Mouse (Mus musculus) stomach, embryonic 15.5 days (tissue): ENCODE measurements around the gene Tec. TPM values are rescaled to one million over a fixed set of nuclear protein-coding genes. Genes with fewer than 3 reads are reported as not detected.
A peak's percentile ranks its signal among the peaks of the same experiment; 100 is the strongest.

Source experiments
- ATAC-seq: fragments of 200-750 bp; cut with Nextera tagmentation; 2 replicates; pipeline ENCODE4 v1.8.0; 2017; ENCODE audit warnings: low read depth, moderate number of reproducible peaks, moderate TSS enrichment; ENCODE audit not compliant: insufficient read depth, low FRiP score
- H3K27ac ChIP-seq: fragments of 300-500 bp; sonication (generic); 2 replicates; pipeline ENCODE4 v1.5.1; 2015; ENCODE audit warnings: mild to moderate bottlenecking, inconsistent platforms
- H3K27me3 ChIP-seq: fragments of 300-500 bp; sonication (generic); replicated peaks from 2 replicates; pipeline ENCODE4 v1.6.1; 2015; ENCODE audit warnings: inconsistent platforms
- H3K36me3 ChIP-seq: fragments of 300-500 bp; sonication (generic); 2 replicates; pipeline ENCODE4 v1.6.1; 2015; ENCODE audit warnings: inconsistent platforms
- H3K4me1 ChIP-seq: fragments of 300-500 bp; sonication (generic); 2 replicates; pipeline ENCODE4 v1.6.1; 2015; ENCODE audit warnings: inconsistent platforms
- H3K4me2 ChIP-seq: fragments of 300-500 bp; sonication (generic); 2 replicates; pipeline ENCODE4 v1.6.1; 2015; ENCODE audit warnings: mild to moderate bottlenecking, inconsistent platforms
- H3K4me3 ChIP-seq: fragments of 300-500 bp; sonication (generic); replicated peaks from 2 replicates; pipeline ENCODE4 v1.5.1; 2015; ENCODE audit warnings: inconsistent platforms
- H3K9ac ChIP-seq: fragments of 300-500 bp; sonication (generic); 2 replicates; pipeline ENCODE4 v1.6.1; 2015; ENCODE audit warnings: inconsistent platforms
- H3K9me3 ChIP-seq: fragments of 300-500 bp; sonication (generic); 2 replicates; pipeline ENCODE4 v1.6.1; 2016; ENCODE audit warnings: inconsistent platforms
- WGBS: fragments of 180-500 bp; shearing (Covaris S2); methylation state at CpG from one replicate; pipeline ENCODE4 v1.1.7; 2015; 5-methylcytosine and 5-hydroxymethylcytosine counted together
- polyA plus RNA-seq: library from polyadenylated mRNA; unstranded; fragments of >200 nt; fragmentation: Nextera tagmentation; extraction: Ambion mirVana; gene quantifications from 2 replicates; pipeline ENCODE4 v1.2.1, GENCODE M21; 2015

Gene Tec
- polyA plus RNA-seq, 1 experiment from 2014 or later: 10.8 TPM

- H3K27me3 ChIP-seq: no peaks in the 10 kb centered on the region
- H3K4me3 ChIP-seq: no peak overlapping the region
- no peak overlapping the region for H3K9ac ChIP-seq
- no peaks in the 10 kb centered on the region for H3K36me3 ChIP-seq
- 59% methylated on average over 19 of the region's 19 CpGs for WGBS
- no peaks in the 10 kb centered on the region for H3K9me3 ChIP-seq
- 0 out of 2 replicates have a peak overlapping the region, but pooled peaks have one; percentile 26 for H3K27ac ChIP-seq
- no peaks in the 10 kb centered on the region for H3K4me1 ChIP-seq
- no peak for ATAC-seq
- no peak overlapping the region for H3K4me2 ChIP-seq
Measured at GRCm38 (mm10) chr5:72886458-72887222, 18.4 kb upstream of the Tec start.

GRCm38 (mm10) chr5:72883706-72884105 is 15.4 kb upstream of the Tec start:
- no peaks in the 10 kb centered on the region for H3K36me3 ChIP-seq
- no peak overlapping the region for H3K27ac ChIP-seq
- H3K4me2 ChIP-seq: no peak overlapping the region
- H3K9ac ChIP-seq: no peak overlapping the region
- no peaks in the 10 kb centered on the region for H3K9me3 ChIP-seq
- ATAC-seq: no peak
- WGBS: 52% methylated on average over 3 of the region's 3 CpGs
- no peaks in the 10 kb centered on the region for H3K4me1 ChIP-seq
- no peak overlapping the region for H3K4me3 ChIP-seq
- H3K27me3 ChIP-seq: no peaks in the 10 kb centered on the region

GRCm38 (mm10) chr5:72882412-72882765 is 14.1 kb upstream of the Tec start:
- H3K36me3 ChIP-seq: no peaks in the 10 kb centered on the region
- 51% methylated on average over 2 of the region's 2 CpGs for WGBS
- no peaks in the 10 kb centered on the region for H3K9me3 ChIP-seq
- no peak; the same call in 1 of the 2 replicates for ATAC-seq
- no peak overlapping the region for H3K9ac ChIP-seq
- H3K4me3 ChIP-seq: no peak overlapping the region
- no peak overlapping the region for H3K27ac ChIP-seq
- no peaks in the 10 kb centered on the region for H3K4me1 ChIP-seq
- no peaks in the 10 kb centered on the region for H3K27me3 ChIP-seq
- H3K4me2 ChIP-seq: no peak overlapping the region

GRCm38 (mm10) chr5:72881748-72882411 is 13.6 kb upstream of the Tec start:
- no peak for ATAC-seq
- no peak overlapping the region for H3K9ac ChIP-seq
- H3K9me3 ChIP-seq: no peaks in the 10 kb centered on the region
- H3K4me1 ChIP-seq: no peaks in the 10 kb centered on the region
- no peak overlapping the region for H3K4me3 ChIP-seq
- 58% methylated on average over 12 of the region's 12 CpGs for WGBS
- no peak overlapping the region for H3K27ac ChIP-seq
- H3K4me2 ChIP-seq: no peak overlapping the region
- no peaks in the 10 kb centered on the region for H3K36me3 ChIP-seq
- no peaks in the 10 kb centered on the region for H3K27me3 ChIP-seq

GRCm38 (mm10) chr5:72879736-72880135 is 11.5 kb upstream of the Tec start:
- no peaks in the 10 kb centered on the region for H3K4me1 ChIP-seq
- no peaks in the 10 kb centered on the region for H3K36me3 ChIP-seq
- 27% methylated on average over 5 of the region's 5 CpGs for WGBS
- no peak overlapping the region for H3K4me3 ChIP-seq
- no peaks in the 10 kb centered on the region for H3K27me3 ChIP-seq
- H3K4me2 ChIP-seq: no peak overlapping the region
- H3K27ac ChIP-seq: no peak overlapping the region
- no peak for ATAC-seq
- no peaks in the 10 kb centered on the region for H3K9me3 ChIP-seq
- H3K9ac ChIP-seq: no peak overlapping the region

GRCm38 (mm10) chr5:72871114-72871513 is 2.8 kb upstream of the Tec start:
- Histone ChIP-seq H3K27ac (no peak overlapping the region), H3K27me3 (no peaks in the 10 kb centered on the region), H3K36me3 (no peaks in the 10 kb centered on the region), H3K4me2 (no peak overlapping the region), H3K4me1 (peaks cover 8% of the 10 kb centered on the region; the same call in 1 of the 2 replicates), H3K9ac (no peak overlapping the region), H3K9me3 (no peaks in the 10 kb centered on the region), H3K4me3 (no peak overlapping the region)
- ATAC-seq: no peak
- 75% methylated on average over 4 of the region's 4 CpGs for WGBS

GRCm38 (mm10) chr5:72869779-72870608 is 1.7 kb upstream of the Tec start:
- H3K4me1 ChIP-seq: peaks cover 8% of the 10 kb centered on the region; the same call in 1 of the 2 replicates
- H3K27me3 ChIP-seq: no peaks in the 10 kb centered on the region
- no peaks in the 10 kb centered on the region for H3K36me3 ChIP-seq
- no peak overlapping the region for H3K27ac ChIP-seq
- no peak for ATAC-seq
- 71% methylated on average over 14 of the region's 14 CpGs for WGBS
- no peak overlapping the region for H3K4me3 ChIP-seq
- no peak overlapping the region for H3K9ac ChIP-seq
- H3K4me2 ChIP-seq: no peak overlapping the region
- no peaks in the 10 kb centered on the region for H3K9me3 ChIP-seq

GRCm38 (mm10) chr5:72867036-72867672 is 1.1 kb downstream of the Tec start:
- WGBS: 22% methylated on average over 16 of the region's 16 CpGs
- Histone ChIP-seq H3K4me3 (peak overlapping the region; percentile 59), H3K36me3 (no peaks in the 10 kb centered on the region), H3K27me3 (no peaks in the 10 kb centered on the region), H3K9ac (no peak overlapping the region), H3K9me3 (no peaks in the 10 kb centered on the region), H3K4me1 (peaks cover 8% of the 10 kb centered on the region; the same call in 1 of the 2 replicates), H3K27ac (no peak overlapping the region), H3K4me2 (peak overlapping the region; percentile 97)
- no peak for ATAC-seq

- 54% methylated on average over 6 of the region's 6 CpGs for WGBS
- Histone ChIP-seq H3K9me3 (no peaks in the 10 kb centered on the region), H3K36me3 (no peaks in the 10 kb centered on the region), H3K4me3 (no peak overlapping the region; the same call in 1 of the 2 replicates), H3K4me1 (peaks cover 8% of the 10 kb centered on the region; the same call in 1 of the 2 replicates), H3K27me3 (no peaks in the 10 kb centered on the region), H3K27ac (no peak overlapping the region), H3K9ac (no peak overlapping the region), H3K4me2 (peak overlapping the region; percentile 97)
- ATAC-seq: no peak
Measured at GRCm38 (mm10) chr5:72866260-72866905, 1.9 kb downstream of the Tec start.

GRCm38 (mm10) chr5:72864654-72865178 is 3.6 kb downstream of the Tec start:
- ATAC-seq: no peak
- no peaks in the 10 kb centered on the region for H3K9me3 ChIP-seq

GRCm38 (mm10) chr5:72863166-72863565 is 5.1 kb downstream of the Tec start:
- no peak overlapping the region for H3K4me2 ChIP-seq
- H3K9me3 ChIP-seq: no peaks in the 10 kb centered on the region
- no peak overlapping the region for H3K4me3 ChIP-seq
- H3K27ac ChIP-seq: no peak overlapping the region
- H3K27me3 ChIP-seq: no peaks in the 10 kb centered on the region
- no peaks in the 10 kb centered on the region for H3K36me3 ChIP-seq
- peaks cover 7% of the 10 kb centered on the region; the same call in 1 of the 2 replicates for H3K4me1 ChIP-seq
- H3K9ac ChIP-seq: no peak overlapping the region
- ATAC-seq: no peak
- WGBS: 86% methylated on average over 9 of the region's 9 CpGs

More at GRCm38 (mm10) chr5:72864654-72865178, 3.6 kb downstream of the Tec start:
- Histone ChIP-seq H3K4me3 (no peak overlapping the region), H3K27ac (no peak overlapping the region), H3K36me3 (no peaks in the 10 kb centered on the region), H3K27me3 (no peaks in the 10 kb centered on the region), H3K4me1 (peaks cover 8% of the 10 kb centered on the region; the same call in 1 of the 2 replicates), H3K4me2 (no peak overlapping the region), H3K9ac (no peak overlapping the region)
- WGBS: 72% methylated on average over 3 of the region's 3 CpGs
